Mouse (Mus musculus): ENCODE measurements at regions not wholly inside any gene's neighbourhood (a gene's known extent, or its start where the extent isn't known, plus 50 kb on each side); places are given as distances from the start of the nearest gene placed in this dataset.
A peak's percentile ranks its signal among the peaks of the same experiment; 100 is the strongest.
"Not testable (repeated sequence)": the region's sequence is repeated elsewhere in the genome, so short reads cannot be mapped to it uniquely, and the experiment has no call there.

- no peak for DNase-seq (ENCODE audit: low read depth)
These were observed 72.2 kb downstream of the Trim42 start for GRCm38 (mm10) chr9:97297538-97297937.

- peak; percentile 48 for DNase-seq (ENCODE audit: low read depth)
These were observed 74.0 kb downstream of the Trim42 start for GRCm38 (mm10) chr9:97295770-97296169.

- DNase-seq (ENCODE audit: low read depth): no peak
These were observed 77.9 kb downstream of the Trim42 start for GRCm38 (mm10) chr9:97291870-97292269.

GRCm38 (mm10) chr9:97284282-97284802 is 85.4 kb downstream of the Trim42 start:
- DNase-seq (ENCODE audit: low read depth): no peak

GRCm38 (mm10) chr9:97282090-97282489 is 87.7 kb downstream of the Trim42 start:
- no peak for DNase-seq (ENCODE audit: low read depth)

- DNase-seq (ENCODE audit: low read depth): not testable (repeated sequence)
These were observed 94.3 kb downstream of the Trim42 start for GRCm38 (mm10) chr9:97275449-97275848.

- DNase-seq (ENCODE audit: low read depth): no peak
These were observed 95.9 kb downstream of the Trim42 start for GRCm38 (mm10) chr9:97273891-97274290.

GRCm38 (mm10) chr9:97272061-97272460 is 97.7 kb downstream of the Trim42 start:
- no peak for DNase-seq (ENCODE audit: low read depth)

- DNase-seq (ENCODE audit: low read depth): no peak
These were observed 122.1 kb downstream of the Trim42 start for GRCm38 (mm10) chr9:97247621-97248020.

- no peak for DNase-seq (ENCODE audit: low read depth)
These were observed 115.1 kb upstream of the Slc25a36 start for GRCm38 (mm10) chr9:97226074-97226473.

- DNase-seq (ENCODE audit: low read depth): no peak
These were observed 113.6 kb upstream of the Slc25a36 start for GRCm38 (mm10) chr9:97224549-97224948.

GRCm38 (mm10) chr9:97214806-97215205 is 103.8 kb upstream of the Slc25a36 start:
- peak; percentile 25 for DNase-seq (ENCODE audit: low read depth)

- no peak for DNase-seq (ENCODE audit: low read depth)
These were observed 79.4 kb upstream of the Slc25a36 start for GRCm38 (mm10) chr9:97190321-97190860.

GRCm38 (mm10) chr9:97189646-97190045 is 78.7 kb upstream of the Slc25a36 start:
- DNase-seq (ENCODE audit: low read depth): no peak

GRCm38 (mm10) chr9:97188616-97189330 is 77.8 kb upstream of the Slc25a36 start:
- no peak for DNase-seq (ENCODE audit: low read depth)

- DNase-seq (ENCODE audit: low read depth): no peak
These were observed 62.4 kb upstream of the Slc25a36 start for GRCm38 (mm10) chr9:97173230-97173951.

GRCm38 (mm10) chr9:97172075-97172474 is 61.1 kb upstream of the Slc25a36 start:
- peak; percentile 72 for DNase-seq (ENCODE audit: low read depth)

- DNase-seq (ENCODE audit: low read depth): no peak
These were observed 60.5 kb upstream of the Slc25a36 start for GRCm38 (mm10) chr9:97171484-97171883.

GRCm38 (mm10) chr9:97170836-97171235 is 59.9 kb upstream of the Slc25a36 start:
- DNase-seq (ENCODE audit: low read depth): no peak

- DNase-seq (ENCODE audit: low read depth): peak; percentile 32
These were observed 51.5 kb upstream of the Slc25a36 start for GRCm38 (mm10) chr9:97162465-97162864.
